Comparison of ENCODE assay signal across 9 mouse cellular contexts in the genomic region with DNA sequence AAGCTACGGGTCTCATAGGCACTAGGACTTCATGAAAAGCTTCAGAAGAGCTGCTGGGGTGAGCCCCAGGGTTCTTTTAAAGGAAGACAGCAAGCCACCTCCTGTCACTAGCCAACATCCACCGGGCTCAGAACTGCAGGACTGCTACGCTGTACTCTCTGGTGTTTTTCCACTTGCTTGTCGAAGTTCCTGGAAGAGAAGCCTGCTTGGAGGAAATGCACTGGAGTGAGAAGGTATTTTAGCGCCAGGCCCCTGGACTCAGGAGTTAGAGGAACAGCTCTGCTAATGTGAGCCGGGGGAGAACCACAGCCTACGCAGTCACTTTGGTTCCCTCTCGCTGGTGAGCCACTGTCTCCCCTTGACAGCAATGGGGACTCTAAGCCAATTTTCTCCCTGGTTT. TPM values are rescaled to one million over a fixed set of nuclear protein-coding genes. Genes with fewer than 3 reads are reported as not detected.
A peak's percentile ranks its signal among the peaks of the same experiment; 100 is the strongest.
DNase-seq lines count a peak whose midpoint lies in the region; ATAC-seq and TF ChIP-seq lines count a peak whose summit lies in the region.
"Had no signal": no experiment of that assay in that cellular context is flagged by ENCODE, and none has a peak within 500 bp of the region (broad histone marks: within the 10 kb centered on the region; RNA-seq: fewer than 3 reads in every experiment).

No protein-coding gene starts in this region.

- peaks cover 32% of the 10 kb centered on the region for H3K36me3 ChIP-seq in lung, embryonic 15.5 days
- peaks cover 48% of the 10 kb centered on the region for H3K36me3 ChIP-seq in heart, embryonic 13.5 days
- peaks cover 20% of the 10 kb centered on the region for H3K36me3 ChIP-seq in liver, embryonic 11.5 days (ENCODE audit: control insufficient read depth, insufficient read depth, low read length)

- TF ChIP-seq POLR2A in lung, adult 2 months (IDR thresholded peaks at IDR 0.05; ENCODE audit: borderline replicate concordance, extremely low read depth, low read depth, low read length) = no peak

- no peak overlapping the region for H3K4me2 ChIP-seq in lung, embryonic 15.5 days
- H3K4me2 ChIP-seq in heart, embryonic 13.5 days = no peak overlapping the region
- H3K4me2 ChIP-seq in liver, embryonic 11.5 days = no peak overlapping the region

- peaks cover 18% of the 10 kb centered on the region for H3K4me1 ChIP-seq in lung, embryonic 15.5 days
- H3K4me1 ChIP-seq in lung, adult 2 months (ENCODE audit: control insufficient read depth, insufficient read depth, low read length) = peaks cover 13% of the 10 kb centered on the region
- H3K4me1 ChIP-seq in heart, embryonic 13.5 days = peaks cover 23% of the 10 kb centered on the region
- H3K4me1 ChIP-seq in liver, embryonic 11.5 days (replicated peaks; ENCODE audit: control insufficient read depth, insufficient read depth, low read length) = peaks cover 39% of the 10 kb centered on the region

- no peak for TF ChIP-seq CTCF in lung, adult 2 months (IDR thresholded peaks at IDR 0.05; ENCODE audit: insufficient read depth, low read length)

- no peak for ATAC-seq in lung, embryonic 15.5 days (ENCODE audit: borderline replicate concordance, extremely low read depth, low FRiP score, low TSS enrichment)
- ATAC-seq in heart, embryonic 13.5 days (ENCODE audit: extremely low read depth, insufficient number of reproducible peaks, low FRiP score, low TSS enrichment) = no peak
- ATAC-seq in liver, embryonic 11.5 days (replicated peaks; ENCODE audit: low FRiP score) = no peak
- ATAC-seq in megakaryocyte-erythroid progenitor cell, adult 5-6 weeks (replicated peaks; ENCODE audit: low FRiP score, low TSS enrichment, poor library complexity, severe bottlenecking) = no peak

- WGBS in lung, embryonic 15.5 days = 83% methylated on average over 8 of the region's 8 CpGs
- 64% methylated on average over 8 of the region's 8 CpGs for WGBS in lung, adult 2 months
- 77% methylated on average over 8 of the region's 8 CpGs for WGBS in heart, embryonic 13.5 days
- 57% methylated on average over 8 of the region's 8 CpGs for WGBS in liver, embryonic 11.5 days

- no peak overlapping the region for H3K4me3 ChIP-seq in lung, embryonic 15.5 days
- H3K4me3 ChIP-seq in lung, adult 2 months (replicated peaks; ENCODE audit: extremely low read depth, low read depth, low read length) = no peak overlapping the region
- H3K4me3 ChIP-seq in heart, embryonic 13.5 days = no peak overlapping the region
- H3K4me3 ChIP-seq in liver, embryonic 11.5 days (ENCODE audit: low read depth, low read length) = no peak overlapping the region

- DNase-seq in lung, adult 2 months = no peak
- no peak for DNase-seq in liver, embryonic 11.5 days (ENCODE audit: low spot score)
- DNase-seq in thymus, postnatal 25 days = peak; percentile 44
- DNase-seq in right cerebral cortex, adult 18-20 months = no peak
- no peak for DNase-seq in gastrocnemius, postnatal 4 days (ENCODE audit: low spot score in 2 of 2)

- H3K9me3 ChIP-seq in lung, embryonic 15.5 days = no peaks in the 10 kb centered on the region
- no peaks in the 10 kb centered on the region for H3K9me3 ChIP-seq in heart, embryonic 13.5 days
- H3K9me3 ChIP-seq in liver, embryonic 11.5 days (ENCODE audit: control insufficient read depth, low read length) = no peaks in the 10 kb centered on the region

- peak overlapping the region; percentile 16 for H3K27ac ChIP-seq in lung, embryonic 15.5 days
- peak overlapping the region; percentile 77 for H3K27ac ChIP-seq in heart, embryonic 13.5 days (replicated peaks)
- peak overlapping the region; percentile 73 for H3K27ac ChIP-seq in liver, embryonic 11.5 days (ENCODE audit: low read depth, low read length)

- H3K27me3 ChIP-seq in lung, embryonic 15.5 days = no peaks in the 10 kb centered on the region
- no peaks in the 10 kb centered on the region for H3K27me3 ChIP-seq in heart, embryonic 13.5 days (replicated peaks)
- no peaks in the 10 kb centered on the region for H3K27me3 ChIP-seq in liver, embryonic 11.5 days (replicated peaks; ENCODE audit: control insufficient read depth, insufficient read depth, low read length)

- no peak overlapping the region for H3K9ac ChIP-seq in lung, embryonic 15.5 days
- no peak overlapping the region for H3K9ac ChIP-seq in heart, embryonic 13.5 days
- H3K9ac ChIP-seq in liver, embryonic 11.5 days (ENCODE audit: low read depth, low read length) = no peak overlapping the region
- H3K9ac ChIP-seq: lung, embryonic 14.5 days had no signal

RNA-seq across cellular contexts. Expression of a gene that starts 6.4 kb away (rescaled TPM):
- 30.5 and 31.2 TPM in 2 replicates for polyA plus RNA-seq in lung, embryonic 15.5 days (2015; fragmentation: Nextera tagmentation; extraction: Ambion mirVana)
- 13.5 and 14.0 TPM in 2 replicates for polyA plus RNA-seq in lung, adult 2 months (2012; rRNA removed)
- 15.4 and 16.8 TPM in 2 replicates for polyA plus RNA-seq in heart, embryonic 13.5 days (2015; fragmentation: Nextera tagmentation; extraction: Ambion mirVana)
- 35.1 and 36.8 TPM in 2 replicates for polyA plus RNA-seq in liver, embryonic 11.5 days (2014; fragmentation: Nextera tagmentation; extraction: Ambion mirVana)
- 17.9 and 25.4 TPM in 2 replicates for total RNA-seq in megakaryocyte-erythroid progenitor cell, adult 5-6 weeks (2014; fragmentation: Nextera tagmentation)
- total RNA-seq in megakaryocyte-erythroid progenitor cell, adult 5-6 weeks (2017) = 8.3 and 9.8 TPM in 2 replicates
- 10 to 100 TPM in 1 of 2 experiments, 1 to 10 TPM in 1; 6.7 to 10.6 TPM for total RNA-seq in gastrocnemius, postnatal 4 days (2021)

RNA-seq across cellular contexts. Expression of a gene that starts 6.5 kb away (rescaled TPM):
- 19.6 and 21.0 TPM in 2 replicates for polyA plus RNA-seq in lung, embryonic 15.5 days (2015; fragmentation: Nextera tagmentation; extraction: Ambion mirVana)
- polyA plus RNA-seq in lung, adult 2 months (2012; rRNA removed) = 8.2 and 12.1 TPM in 2 replicates
- polyA plus RNA-seq in heart, embryonic 13.5 days (2015; fragmentation: Nextera tagmentation; extraction: Ambion mirVana) = 14.5 and 16.2 TPM in 2 replicates
- 20.8 and 23.9 TPM in 2 replicates for polyA plus RNA-seq in liver, embryonic 11.5 days (2014; fragmentation: Nextera tagmentation; extraction: Ambion mirVana)
- 14.9 and 22.2 TPM in 2 replicates for total RNA-seq in megakaryocyte-erythroid progenitor cell, adult 5-6 weeks (2014; fragmentation: Nextera tagmentation)
- total RNA-seq in megakaryocyte-erythroid progenitor cell, adult 5-6 weeks (2017) = 14.6 and 28.8 TPM in 2 replicates
- total RNA-seq in gastrocnemius, postnatal 4 days (2021) = 10 to 100 TPM; 12.8 to 15.5 TPM

RNA-seq across cellular contexts. Expression of a gene that starts 6.5 kb away (rescaled TPM):
- polyA plus RNA-seq in lung, embryonic 15.5 days (2015; fragmentation: Nextera tagmentation; extraction: Ambion mirVana) = 0.24 and 0.35 TPM in 2 replicates
- polyA plus RNA-seq in lung, adult 2 months (2012; rRNA removed) = 0.14 TPM in 1 of 2 replicates, not detected in the other
- polyA plus RNA-seq in heart, embryonic 13.5 days (2015; fragmentation: Nextera tagmentation; extraction: Ambion mirVana) = 0.21 and 0.24 TPM in 2 replicates
- polyA plus RNA-seq in liver, embryonic 11.5 days (2014; fragmentation: Nextera tagmentation; extraction: Ambion mirVana) = 0.75 TPM in 1 of 2 replicates, not detected in the other
- total RNA-seq in megakaryocyte-erythroid progenitor cell, adult 5-6 weeks (2014; fragmentation: Nextera tagmentation) = not detected in 2 replicates
- not detected in 2 replicates for total RNA-seq in megakaryocyte-erythroid progenitor cell, adult 5-6 weeks (2017)
- total RNA-seq in gastrocnemius, postnatal 4 days (2021) = under 1 TPM; 0.20 to 0.21 TPM

RNA-seq across cellular contexts. Expression of a gene that starts 11.5 kb away (rescaled TPM):
- 11.0 and 11.6 TPM in 2 replicates for polyA plus RNA-seq in lung, embryonic 15.5 days (2015; fragmentation: Nextera tagmentation; extraction: Ambion mirVana)
- polyA plus RNA-seq in lung, adult 2 months (2012; rRNA removed) = 105 and 143 TPM in 2 replicates
- polyA plus RNA-seq in heart, embryonic 13.5 days (2015; fragmentation: Nextera tagmentation; extraction: Ambion mirVana) = 8.7 and 9.9 TPM in 2 replicates
- polyA plus RNA-seq in liver, embryonic 11.5 days (2014; fragmentation: Nextera tagmentation; extraction: Ambion mirVana) = 15.5 and 15.7 TPM in 2 replicates
- total RNA-seq in megakaryocyte-erythroid progenitor cell, adult 5-6 weeks (2014; fragmentation: Nextera tagmentation) = 98.1 and 127 TPM in 2 replicates
- 64.3 and 69.2 TPM in 2 replicates for total RNA-seq in megakaryocyte-erythroid progenitor cell, adult 5-6 weeks (2017)
- total RNA-seq in gastrocnemius, postnatal 4 days (2021) = 10 to 100 TPM; 69.6 to 76.7 TPM

RNA-seq across cellular contexts. Expression of a gene that starts 29.5 kb away (rescaled TPM):
- polyA plus RNA-seq in lung, embryonic 15.5 days (2015; fragmentation: Nextera tagmentation; extraction: Ambion mirVana) = 0.09 TPM in 1 of 2 replicates, not detected in the other
- polyA plus RNA-seq in lung, adult 2 months (2012; rRNA removed) = not detected in 2 replicates
- 0.22 TPM in 1 of 2 replicates, not detected in the other for polyA plus RNA-seq in heart, embryonic 13.5 days (2015; fragmentation: Nextera tagmentation; extraction: Ambion mirVana)
- polyA plus RNA-seq in liver, embryonic 11.5 days (2014; fragmentation: Nextera tagmentation; extraction: Ambion mirVana) = 0.63 and 1.2 TPM in 2 replicates
- 6.4 and 10.1 TPM in 2 replicates for total RNA-seq in megakaryocyte-erythroid progenitor cell, adult 5-6 weeks (2014; fragmentation: Nextera tagmentation)
- total RNA-seq in megakaryocyte-erythroid progenitor cell, adult 5-6 weeks (2017) = 4.0 and 9.3 TPM in 2 replicates
- under 1 TPM in 1 of 2 experiments, not detected in 1; 0.23 TPM for total RNA-seq in gastrocnemius, postnatal 4 days (2021)
- polyA plus RNA-seq: lung, embryonic 14.5 days had no signal

Comparison
In these comparisons a context has a peak if more than half of its experiments do, and no peak if none do; other contexts are left out.
1. H3K27ac ChIP-seq: peak in every context shown above with its lines; median percentile 77 in heart, embryonic 13.5 days; 73 in liver, embryonic 11.5 days; 16 in lung, embryonic 15.5 days.